Mouse (Mus musculus): ENCODE measurements around the gene Lin54.
"Not testable (repeated sequence)": the region's sequence is repeated elsewhere in the genome, so short reads cannot be mapped to it uniquely, and the experiment has no call there.

The Lin54 gene

GRCm38 (mm10) chr5:100488231-100488630 is 12.2 kb downstream of the Lin54 start:
- DNase-seq = no peak

DNA sequence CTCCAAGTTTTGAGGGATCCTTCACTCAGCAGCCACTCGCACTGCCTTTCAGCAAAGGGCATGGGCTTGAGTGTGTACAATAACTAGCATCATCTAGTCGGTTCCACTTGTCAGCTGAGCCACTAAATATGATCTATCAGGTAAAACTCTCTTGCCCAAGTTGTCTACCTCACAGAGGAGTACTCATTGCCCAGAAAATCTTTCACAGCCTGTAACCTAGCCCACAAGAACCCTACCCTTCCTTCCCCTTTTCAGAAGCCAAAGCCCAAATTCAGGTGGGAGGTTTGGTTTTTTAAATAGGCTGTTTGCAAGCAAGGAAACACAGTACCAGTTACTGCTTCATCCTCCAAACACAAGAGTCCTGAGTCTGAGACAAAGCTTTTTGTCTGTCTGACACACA is 13.3 kb downstream of the Lin54 start:
- DNase-seq = no peak

DNA sequence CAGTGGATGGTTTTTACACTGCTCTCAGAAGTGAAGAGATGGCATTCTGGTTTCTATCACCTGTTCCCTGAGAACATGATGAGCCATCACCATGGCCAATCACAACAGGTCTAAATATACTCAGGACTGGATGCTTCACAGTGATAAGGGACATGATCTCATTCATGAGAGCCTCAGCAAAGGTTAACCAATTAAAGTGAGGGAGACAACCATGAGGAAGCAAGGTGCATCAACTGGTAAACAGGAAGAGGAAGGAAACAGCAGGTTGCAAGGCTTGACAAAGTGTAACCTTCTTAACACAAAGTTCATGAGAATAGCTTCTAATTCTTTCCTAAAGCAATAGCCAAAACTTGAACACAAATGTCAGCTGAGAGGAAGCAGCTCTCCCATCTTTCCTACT is 16.9 kb downstream of the Lin54 start:
- DNase-seq = no peak

DNA sequence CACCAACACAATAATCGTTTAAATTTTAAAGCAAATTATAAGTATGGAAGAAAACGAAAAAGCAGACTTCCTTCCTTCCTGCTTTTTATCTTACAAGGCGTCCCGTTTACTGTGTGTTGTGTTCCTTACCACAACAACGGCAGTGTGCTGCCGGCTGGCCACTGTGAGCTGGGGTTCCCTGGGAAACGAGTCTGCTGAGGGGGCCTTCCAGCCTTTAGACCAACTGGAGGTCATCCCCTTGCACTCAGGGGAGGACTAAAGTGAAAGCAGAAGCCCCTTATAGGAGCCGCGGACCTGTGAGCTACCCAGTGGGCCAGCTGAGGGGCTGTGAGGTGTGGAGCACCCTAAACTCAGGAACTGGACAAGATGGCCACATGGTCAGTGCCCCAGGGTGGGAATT is 22.8 kb downstream of the Lin54 start:
- no peak for DNase-seq

- no peak for DNase-seq
These were observed 24.1 kb downstream of the Lin54 start for GRCm38 (mm10) chr5:100476328-100476727.

- no peak for DNase-seq
These were observed 33.1 kb downstream of the Lin54 start for GRCm38 (mm10) chr5:100467336-100467735.

GRCm38 (mm10) chr5:100466624-100467023 is 33.8 kb downstream of the Lin54 start:
- DNase-seq = no peak

- no peak for DNase-seq
These were observed 38.1 kb downstream of the Lin54 start for GRCm38 (mm10) chr5:100462374-100462773.

- DNase-seq = no peak
These were observed 38.9 kb downstream of the Lin54 start for GRCm38 (mm10) chr5:100461526-100461925.

DNA sequence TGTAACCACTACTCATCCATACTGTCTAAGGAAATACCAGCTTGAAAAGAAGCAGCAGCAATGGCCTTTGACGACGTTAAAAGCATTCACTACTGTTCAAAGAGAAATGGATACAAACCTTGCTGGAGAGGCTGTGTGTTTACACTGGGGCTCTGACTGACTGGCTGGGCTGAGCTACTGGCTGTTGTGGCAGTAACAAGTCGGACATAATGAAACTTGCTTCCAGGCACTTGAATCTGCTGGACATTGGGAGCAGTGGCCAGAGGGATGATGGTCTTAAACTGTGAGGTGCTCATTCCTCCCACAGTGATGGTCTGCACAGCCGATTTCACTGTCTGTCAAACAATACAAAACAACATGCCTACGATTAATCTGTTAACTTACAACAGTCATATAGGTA is 41.0 kb downstream of the Lin54 start:
- DNase-seq = no peak

DNA sequence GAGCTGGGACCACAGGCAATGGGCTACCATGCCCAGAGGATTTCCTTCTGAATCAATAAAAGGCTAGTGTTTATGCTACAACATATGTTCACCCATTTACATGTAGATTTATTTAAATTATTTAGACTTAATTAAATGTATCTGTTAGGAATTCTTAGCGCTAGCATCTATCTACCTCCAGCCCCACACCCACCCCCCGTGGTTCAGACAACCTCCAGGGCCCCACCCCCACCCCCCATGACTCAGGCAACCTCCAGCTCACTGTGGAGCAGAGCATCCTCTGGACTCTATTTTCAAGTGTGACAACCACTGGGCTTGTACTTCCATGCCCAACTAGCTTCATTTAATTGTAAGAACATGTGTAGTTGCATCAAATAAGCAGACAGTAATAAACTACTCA is 48.6 kb downstream of the Lin54 start:
- no peak for DNase-seq

DNA sequence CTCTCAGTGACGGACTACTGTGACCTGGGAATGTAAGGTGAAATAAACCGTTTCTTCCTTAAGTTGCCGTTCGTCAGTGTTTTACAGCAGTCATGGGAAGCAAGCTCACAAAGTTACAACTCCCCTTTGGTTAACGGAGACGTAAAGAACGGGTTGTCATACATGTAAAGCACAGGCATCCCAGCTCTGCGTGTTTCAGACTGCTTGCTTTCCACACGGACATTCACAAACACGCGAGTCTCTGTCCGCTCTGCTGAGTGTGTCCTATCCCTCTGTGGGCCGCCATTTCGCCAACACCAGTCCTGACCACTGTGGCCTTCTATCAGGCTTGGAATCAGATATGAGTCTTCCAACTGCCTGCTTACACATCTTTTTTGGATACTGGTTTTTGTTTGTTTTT is 61.6 kb downstream of the Lin54 start:
- no peak for DNase-seq

- DNase-seq = no peak
These were observed 62.5 kb downstream of the Lin54 start for GRCm38 (mm10) chr5:100437917-100438316.

- no peak for DNase-seq
These were observed 63.4 kb downstream of the Lin54 start for GRCm38 (mm10) chr5:100437086-100437485.

DNA sequence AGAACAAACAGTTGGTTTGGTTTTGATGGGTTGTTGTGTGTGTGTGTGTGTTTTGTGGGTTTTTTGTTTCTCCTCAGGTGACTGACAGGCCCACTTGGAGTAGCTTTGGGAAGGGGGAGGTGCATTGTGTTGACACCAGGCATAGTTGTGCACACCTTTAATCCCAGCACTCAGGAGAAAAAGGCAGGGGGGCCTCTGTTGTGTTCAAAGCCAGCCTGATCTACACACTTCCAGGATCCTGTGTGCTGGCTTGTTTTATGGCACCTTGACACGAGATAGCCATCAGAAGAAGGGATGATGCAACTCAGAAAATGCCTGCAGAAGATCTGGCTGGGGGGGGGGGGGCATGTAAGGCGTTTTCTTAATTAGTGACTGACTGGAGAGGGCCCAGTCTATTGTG is 69.5 kb downstream of the Lin54 start:
- DNase-seq = no peak

DNA sequence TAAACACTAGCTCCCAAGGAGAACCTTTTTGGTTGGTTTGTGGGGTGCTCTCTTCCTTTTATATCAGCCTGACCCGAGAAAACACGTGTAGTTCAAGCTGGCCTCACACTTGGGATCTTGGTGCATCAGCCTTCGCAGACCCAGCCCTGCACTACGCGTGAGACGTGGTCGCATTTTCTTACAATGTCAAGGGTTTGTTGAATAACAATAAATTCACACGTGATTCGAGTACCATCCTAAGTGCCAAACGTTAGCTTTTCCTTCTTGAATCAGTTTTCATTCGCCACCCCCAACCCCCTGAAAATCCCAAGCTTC is 70.4 kb downstream of the Lin54 start:
- DNase-seq = no peak

DNA sequence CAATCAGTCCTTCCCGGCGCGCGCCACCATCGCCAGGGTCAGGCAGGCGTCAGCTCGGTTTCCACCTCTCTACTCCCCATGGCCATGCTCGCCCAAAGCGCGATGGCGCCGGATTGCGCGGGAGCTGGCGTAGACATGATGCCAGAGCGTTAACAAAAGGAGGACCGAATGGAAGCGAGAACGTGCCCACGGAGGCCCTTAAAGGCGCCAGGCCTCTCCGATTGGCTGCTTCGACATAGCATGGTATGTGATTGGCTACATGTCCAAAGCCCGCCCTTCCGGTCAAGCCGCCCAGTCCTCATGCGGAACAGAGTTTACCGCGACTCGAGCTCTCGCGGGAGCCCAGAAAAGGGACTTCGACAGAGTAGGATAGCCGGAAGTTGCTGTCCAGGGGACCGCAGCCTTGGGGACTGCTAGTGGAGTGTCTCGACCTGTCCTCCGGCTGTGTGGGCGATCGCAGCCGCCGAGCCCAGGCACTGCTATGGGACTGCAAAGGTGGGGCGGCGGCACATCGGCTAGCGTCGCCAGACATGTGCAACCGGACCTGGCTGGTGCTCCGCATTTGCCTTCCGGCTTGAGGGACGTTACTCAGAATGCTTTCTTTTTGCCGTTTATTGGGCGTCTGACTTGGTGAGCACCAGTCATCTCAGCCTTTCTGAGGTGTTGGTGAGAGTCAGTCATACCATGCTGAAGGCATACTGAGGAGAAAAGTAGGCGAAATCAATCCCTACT is 70.9 kb downstream of the Lin54 start:
- DNase-seq = peak; percentile 95

GRCm38 (mm10) chr5:100428734-100429343 is 71.6 kb downstream of the Lin54 start:
- DNase-seq = no peak

DNA sequence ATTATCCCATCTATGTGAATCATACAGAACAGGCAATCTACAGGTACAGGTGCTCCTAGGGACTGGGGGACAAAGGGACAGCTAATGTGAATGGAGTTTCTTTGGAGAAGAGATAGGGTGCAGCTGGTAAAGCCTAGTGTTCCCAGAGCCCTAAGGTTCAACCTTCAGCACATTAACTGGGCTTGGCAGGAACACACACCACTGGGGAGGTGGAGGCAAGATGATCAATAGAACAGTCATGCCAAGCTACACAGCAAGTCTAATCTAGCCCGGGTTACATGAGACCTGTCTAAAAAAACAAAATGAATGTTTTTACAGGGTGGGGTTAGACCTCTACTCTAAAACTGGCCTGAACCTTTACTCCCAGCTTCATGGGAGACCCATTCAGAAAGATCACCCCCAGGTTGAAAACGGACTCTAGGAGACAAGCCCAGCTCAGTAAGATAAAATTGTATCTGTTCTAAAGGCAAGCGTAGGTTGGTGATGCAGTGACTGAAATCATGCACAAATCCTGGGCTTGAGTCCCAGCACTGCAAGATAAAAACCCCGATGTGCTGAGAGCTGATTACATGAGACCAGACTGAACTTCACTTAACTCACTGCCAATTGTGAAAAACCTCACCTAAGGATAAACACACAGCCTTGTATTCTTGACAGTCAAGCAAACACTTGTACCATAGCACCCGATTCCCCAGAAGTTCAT is 72.3 kb downstream of the Lin54 start:
- no peak for DNase-seq

- no peak for DNase-seq
These were observed 73.2 kb downstream of the Lin54 start for GRCm38 (mm10) chr5:100427276-100427675.

GRCm38 (mm10) chr5:100425823-100426222 is 74.6 kb downstream of the Lin54 start:
- DNase-seq = not testable (repeated sequence)

DNA sequence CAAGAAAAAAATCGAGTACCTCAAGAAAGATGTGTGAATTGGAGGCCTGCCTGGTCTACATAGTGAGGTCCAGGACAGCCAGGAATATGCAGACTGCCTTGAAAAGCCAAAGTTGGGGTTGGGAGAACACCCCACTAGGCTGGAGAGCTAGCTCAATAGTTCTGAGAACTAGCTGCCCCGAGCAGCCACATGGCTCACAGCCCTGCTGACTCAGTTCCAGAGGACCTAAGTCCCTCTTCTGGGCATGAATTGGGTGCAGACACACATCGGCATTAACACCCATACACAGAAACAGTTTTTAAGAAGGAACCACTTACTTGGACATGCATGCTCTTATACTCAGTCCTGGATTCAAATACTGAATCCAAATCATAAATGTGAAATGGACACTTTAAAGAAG is 76.2 kb downstream of the Lin54 start:
- no peak for DNase-seq

DNA sequence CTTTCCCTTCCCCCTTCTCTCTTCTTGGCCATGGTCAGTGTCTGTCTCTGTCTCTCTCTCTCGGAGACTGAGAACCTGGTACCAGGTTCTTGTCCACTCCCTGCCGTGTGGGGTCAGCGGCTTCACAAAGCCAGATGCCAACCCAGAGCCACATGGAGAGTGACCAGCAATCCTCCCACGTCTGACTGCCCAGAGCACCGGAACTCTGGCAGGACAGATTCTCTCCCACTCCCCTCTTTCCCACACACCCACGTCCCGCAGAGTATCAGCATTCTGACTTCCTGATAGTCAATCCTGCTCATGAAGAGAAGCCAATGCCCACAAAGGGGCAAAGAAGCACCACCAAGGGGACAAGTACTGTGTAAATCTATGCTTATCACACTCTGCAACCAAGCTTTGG is 76.8 kb downstream of the Lin54 start:
- no peak for DNase-seq

GRCm38 (mm10) chr5:100418861-100419260 is 81.6 kb downstream of the Lin54 start:
- no peak for DNase-seq

All from kidney, adult 11 months (tissue).